Mouse (Mus musculus) layer of hippocampus, adult 9-11 months (tissue): ENCODE results near the gene Nsun7.

Experiments
- DNase-seq: peaks from one replicate; pipeline ENCODE4 v3.0.0; 2022

Nsun7 gene

GRCm38 (mm10) chr5:66337969-66338345 lies 78.3 kb downstream of the Nsun7 start:
- DNase-seq, result peak; percentile 56

- no peak for DNase-seq
Measured at GRCm38 (mm10) chr5:66338583-66338982, 78.9 kb downstream of the Nsun7 start.

GRCm38 (mm10) chr5:66340356-66341102 lies 80.8 kb downstream of the Nsun7 start:
- no peak for DNase-seq

GRCm38 (mm10) chr5:66341848-66342247 lies 82.2 kb downstream of the Nsun7 start:
- no peak for DNase-seq

- DNase-seq, result no peak
Measured at GRCm38 (mm10) chr5:66342285-66342684, 82.6 kb downstream of the Nsun7 start.

- no peak for DNase-seq
Measured at GRCm38 (mm10) chr5:66344182-66344581, 84.5 kb downstream of the Nsun7 start.

GRCm38 (mm10) chr5:66345140-66345539 lies 85.4 kb downstream of the Nsun7 start:
- no peak for DNase-seq

GRCm38 (mm10) chr5:66346756-66347155 lies 87.1 kb downstream of the Nsun7 start:
- DNase-seq, result no peak
